Mouse (Mus musculus) intestine, embryonic 14.5 days (tissue): Measurements from ENCODE around the gene Dnajb5. TPM values are rescaled to one million over a fixed set of nuclear protein-coding genes. Genes with fewer than 3 reads are reported as not detected.
A peak's percentile ranks its signal among the peaks of the same experiment; 100 is the strongest.

Experiments used
- ATAC-seq: fragments of 200-750 bp; cut with Nextera tagmentation; replicated peaks from 2 replicates; pipeline ENCODE4 v1.8.0; 2017; ENCODE audit warnings: low read depth, moderate number of reproducible peaks, moderate TSS enrichment, moderate library complexity; ENCODE audit not compliant: low FRiP score, low TSS enrichment
- DNase-seq: peaks from one replicate; pipeline ENCODE4 v3.0.0-alpha.2; 2018; ENCODE audit warnings: low spot score
- H3K27ac ChIP-seq: fragments of 300-500 bp; sonication (generic); 2 replicates; pipeline ENCODE4 v1.5.1; 2014; ENCODE audit warnings: low read depth, mild to moderate bottlenecking, control low read depth
- H3K27me3 ChIP-seq: fragments of 300-500 bp; sonication (generic); replicated peaks from 2 replicates; pipeline ENCODE4 v1.6.1; 2014; ENCODE audit warnings: low read length, control low read depth; ENCODE audit not compliant: control insufficient read depth, insufficient read depth
- H3K36me3 ChIP-seq: fragments of 300-500 bp; sonication (generic); 2 replicates; pipeline ENCODE4 v1.6.1; 2014; ENCODE audit warnings: low read length, control low read depth; ENCODE audit not compliant: control insufficient read depth, insufficient read depth
- H3K4me1 ChIP-seq: fragments of 300-500 bp; sonication (generic); replicated peaks from 2 replicates; pipeline ENCODE4 v1.6.1; 2014; ENCODE audit warnings: low read length, control low read depth, mixed read lengths; ENCODE audit not compliant: control insufficient read depth, insufficient read depth
- H3K4me2 ChIP-seq: fragments of 300-500 bp; sonication (generic); 2 replicates; pipeline ENCODE4 v1.6.1; 2014; ENCODE audit warnings: low read length
- H3K4me3 ChIP-seq: fragments of 300-500 bp; sonication (generic); 2 replicates; pipeline ENCODE4 v1.5.1; 2014; ENCODE audit warnings: low read depth, low read length, control low read depth, mixed read lengths
- H3K9ac ChIP-seq: fragments of 300-500 bp; sonication (generic); 2 replicates; pipeline ENCODE4 v1.6.1; 2014; ENCODE audit warnings: mild to moderate bottlenecking, low read length
- H3K9me3 ChIP-seq: fragments of 300-500 bp; sonication (generic); 2 replicates; pipeline ENCODE4 v1.6.1; 2016; ENCODE audit warnings: low read length, control low read depth; ENCODE audit not compliant: control insufficient read depth
- WGBS: fragments of 180-500 bp; shearing (Covaris S2); extraction: QIAGEN DNeasy Blood & Tissue Kit; methylation state at CpG from one replicate; pipeline ENCODE4 v1.1.7; 2014; 5-methylcytosine and 5-hydroxymethylcytosine counted together
- polyA plus RNA-seq: library from polyadenylated mRNA; unstranded; fragments of >200 nt; fragmentation: Nextera tagmentation; extraction: Ambion mirVana; gene quantifications from 2 replicates; pipeline ENCODE4 v1.2.1, GENCODE M21; 2014

The Dnajb5 gene
- polyA plus RNA-seq, 1 experiment from 2014 or later, result 7.3 TPM

DNA sequence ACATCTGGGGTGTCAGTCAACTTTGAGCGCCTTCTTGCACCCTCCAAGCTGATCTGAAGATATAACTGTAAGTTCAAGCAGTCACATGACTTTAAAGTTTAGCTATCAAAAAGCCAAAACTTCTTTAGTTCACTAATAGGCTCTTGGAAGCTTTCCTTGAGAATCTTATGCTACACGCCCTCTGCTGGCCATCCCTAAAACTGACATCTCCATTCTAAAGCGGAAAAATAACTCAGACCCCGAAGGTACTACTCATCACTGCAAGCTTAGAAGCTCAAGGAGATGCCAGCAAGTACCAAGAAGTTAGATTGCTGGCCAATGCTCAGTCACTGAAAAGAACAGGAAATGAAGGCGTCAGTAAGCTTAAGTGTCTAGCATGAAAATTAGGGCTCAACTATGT is 3.7 kb upstream of the Dnajb5 start:
- H3K4me2 ChIP-seq, result no peak overlapping the region
- no peaks in the 10 kb centered on the region for H3K36me3 ChIP-seq
- peaks cover 12% of the 10 kb centered on the region; the same call in 1 of the 2 replicates for H3K27me3 ChIP-seq
- no peak overlapping the region for H3K4me3 ChIP-seq
- ATAC-seq (no peak), DNase-seq (peak; percentile 75)
- WGBS, result 12% methylated on average over 5 of the region's 5 CpGs
- H3K9me3 ChIP-seq, result no peaks in the 10 kb centered on the region
- H3K27ac ChIP-seq, result no peak overlapping the region
- peaks cover 5% of the 10 kb centered on the region for H3K4me1 ChIP-seq
- H3K9ac ChIP-seq, result no peak overlapping the region

DNA sequence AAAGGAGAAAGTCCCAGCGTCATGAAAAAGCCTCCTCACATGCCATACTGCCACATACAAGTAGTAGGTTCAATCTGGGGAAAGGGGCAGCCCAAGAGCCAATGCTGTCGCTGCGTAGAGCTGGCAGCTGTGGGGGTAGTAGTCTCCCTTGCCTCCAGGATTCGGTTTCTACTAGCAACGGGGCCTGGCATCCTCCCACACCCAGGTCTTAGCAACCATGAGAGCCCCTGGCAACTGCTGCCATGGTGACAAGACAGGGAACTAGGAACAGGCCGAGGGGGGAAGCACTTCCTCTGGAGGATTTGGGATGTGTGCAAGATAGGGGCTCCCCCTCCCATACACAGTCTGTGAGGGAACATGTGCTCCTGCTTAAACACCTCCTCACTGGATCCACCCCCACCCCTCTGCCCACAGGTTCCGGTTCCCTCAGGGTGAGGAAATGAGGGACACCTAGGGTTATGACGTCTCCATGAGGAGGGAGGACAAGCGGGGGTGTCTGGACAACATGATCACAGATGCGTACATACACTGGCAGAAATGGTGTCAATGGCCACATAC is 2.8 kb upstream of the Dnajb5 start:
- Histone ChIP-seq H3K9me3 (no peaks in the 10 kb centered on the region), H3K27ac (no peak overlapping the region), H3K9ac (no peak overlapping the region), H3K4me2 (no peak overlapping the region), H3K27me3 (peaks cover 12% of the 10 kb centered on the region; the same call in 1 of the 2 replicates), H3K36me3 (no peaks in the 10 kb centered on the region), H3K4me1 (peaks cover 8% of the 10 kb centered on the region), H3K4me3 (no peak overlapping the region)
- WGBS, result 58% methylated on average over 10 of the region's 10 CpGs
- no peak for ATAC-seq
- no peak for DNase-seq

DNA sequence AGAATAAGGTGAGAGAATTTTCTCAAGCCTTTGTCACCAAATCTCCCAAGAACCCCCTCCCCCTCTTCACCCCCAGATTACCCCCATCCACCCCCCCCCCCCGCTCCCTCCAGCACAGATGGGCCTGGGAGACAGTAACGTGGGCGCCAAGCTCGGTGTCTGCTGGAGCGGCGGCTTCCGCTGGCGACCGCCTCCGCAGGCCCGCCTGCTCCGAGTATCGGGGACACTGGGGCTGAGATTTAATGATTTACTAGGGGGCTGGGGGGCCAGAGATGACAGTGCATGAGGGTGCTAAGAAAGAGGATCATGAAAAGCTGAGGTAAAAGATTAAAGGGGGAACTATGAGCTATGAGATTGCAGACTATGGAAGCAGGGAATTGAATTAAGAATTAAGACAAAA is 1.1 kb upstream of the Dnajb5 start:
- no peaks in the 10 kb centered on the region for H3K9me3 ChIP-seq
- H3K4me3 ChIP-seq, result no peak overlapping the region
- WGBS, result 15% methylated on average over 13 of the region's 13 CpGs
- H3K27ac ChIP-seq, result no peak overlapping the region
- H3K36me3 ChIP-seq, result no peaks in the 10 kb centered on the region
- no peak for ATAC-seq
- H3K4me2 ChIP-seq, result peak overlapping the region; percentile 52
- DNase-seq, result no peak
- H3K27me3 ChIP-seq, result peaks cover 12% of the 10 kb centered on the region; the same call in 1 of the 2 replicates
- H3K4me1 ChIP-seq, result peaks cover 15% of the 10 kb centered on the region
- no peak overlapping the region for H3K9ac ChIP-seq

DNA sequence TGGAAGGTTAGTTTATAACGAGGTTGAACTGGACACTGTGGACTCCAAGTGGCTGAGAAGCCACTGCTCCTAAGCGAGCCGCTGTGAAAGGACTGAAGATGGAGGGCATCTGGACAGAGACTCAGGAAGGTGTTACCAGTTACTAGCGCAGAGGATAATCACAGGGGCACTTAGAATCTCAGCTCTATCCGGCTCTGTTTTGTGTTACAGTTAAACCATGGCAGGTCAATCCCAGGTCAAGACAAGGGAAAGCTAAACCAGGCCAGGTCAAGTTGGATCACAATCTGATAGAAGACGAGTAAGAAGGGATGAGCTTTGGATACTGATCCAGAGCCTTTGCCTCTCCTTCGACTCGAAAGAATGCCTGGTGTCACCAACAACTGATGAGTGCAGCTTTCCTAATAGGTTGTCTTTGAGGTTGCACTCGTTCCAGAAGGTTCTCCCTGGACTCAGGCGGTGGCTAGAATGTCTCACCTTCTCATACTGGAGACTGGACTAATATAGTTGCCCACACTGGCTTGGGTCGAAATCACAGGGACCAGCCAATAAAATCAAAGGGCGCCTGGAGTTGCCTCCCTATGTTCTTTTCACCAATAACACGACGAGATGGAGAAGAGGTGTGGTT is 451 bp upstream of the Dnajb5 start:
- H3K36me3 ChIP-seq, result no peaks in the 10 kb centered on the region
- no peak overlapping the region for H3K9ac ChIP-seq
- 0 out of 2 replicates have a peak overlapping the region, but pooled peaks have one; percentile 87 for H3K27ac ChIP-seq
- ATAC-seq, result no peak
- peaks cover 16% of the 10 kb centered on the region for H3K4me1 ChIP-seq
- H3K4me2 ChIP-seq, result peak overlapping the region; percentile 52
- H3K4me3 ChIP-seq, result peak overlapping the region; percentile 78
- 4% methylated on average over 14 of the region's 14 CpGs for WGBS
- DNase-seq, result no peak
- H3K27me3 ChIP-seq, result peaks cover 12% of the 10 kb centered on the region; the same call in 1 of the 2 replicates
- H3K9me3 ChIP-seq, result no peaks in the 10 kb centered on the region

DNA sequence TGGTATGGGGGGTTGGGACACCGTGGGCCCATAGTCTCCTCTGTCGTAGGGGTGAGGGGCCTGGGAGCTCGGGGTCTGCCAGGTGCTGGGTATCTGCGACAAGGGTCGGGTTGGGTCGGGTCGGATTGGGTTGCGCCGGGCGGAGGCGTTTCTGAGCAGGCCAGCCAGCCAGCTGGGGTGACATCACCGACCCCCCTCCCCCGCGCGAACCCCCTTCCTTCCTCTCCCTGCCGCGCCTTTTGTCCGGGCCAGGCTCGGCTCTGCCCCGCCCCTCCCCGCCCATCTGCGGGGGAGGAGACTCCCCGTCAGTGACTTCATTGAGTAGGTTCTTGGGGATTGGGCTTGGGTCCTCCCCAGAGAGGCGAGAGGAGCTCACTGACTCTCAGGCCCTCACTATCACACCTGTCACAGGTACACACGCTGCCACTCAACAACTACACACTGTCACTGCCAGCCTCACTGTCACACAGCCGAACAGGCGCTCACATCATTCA is 498 bp downstream of the Dnajb5 start:
- peak overlapping the region; percentile 87 for H3K27ac ChIP-seq
- no peaks in the 10 kb centered on the region for H3K36me3 ChIP-seq
- peak overlapping the region; percentile 78 for H3K4me3 ChIP-seq
- H3K9me3 ChIP-seq, result no peaks in the 10 kb centered on the region
- peak; percentile 78 for ATAC-seq
- H3K27me3 ChIP-seq, result peaks cover 12% of the 10 kb centered on the region; the same call in 1 of the 2 replicates
- peak; percentile 91 for DNase-seq
- H3K4me2 ChIP-seq, result peak overlapping the region; percentile 52
- H3K4me1 ChIP-seq, result peaks cover 16% of the 10 kb centered on the region
- 1% methylated on average over 27 of the region's 27 CpGs for WGBS
- H3K9ac ChIP-seq, result peak overlapping the region; percentile 93

DNA sequence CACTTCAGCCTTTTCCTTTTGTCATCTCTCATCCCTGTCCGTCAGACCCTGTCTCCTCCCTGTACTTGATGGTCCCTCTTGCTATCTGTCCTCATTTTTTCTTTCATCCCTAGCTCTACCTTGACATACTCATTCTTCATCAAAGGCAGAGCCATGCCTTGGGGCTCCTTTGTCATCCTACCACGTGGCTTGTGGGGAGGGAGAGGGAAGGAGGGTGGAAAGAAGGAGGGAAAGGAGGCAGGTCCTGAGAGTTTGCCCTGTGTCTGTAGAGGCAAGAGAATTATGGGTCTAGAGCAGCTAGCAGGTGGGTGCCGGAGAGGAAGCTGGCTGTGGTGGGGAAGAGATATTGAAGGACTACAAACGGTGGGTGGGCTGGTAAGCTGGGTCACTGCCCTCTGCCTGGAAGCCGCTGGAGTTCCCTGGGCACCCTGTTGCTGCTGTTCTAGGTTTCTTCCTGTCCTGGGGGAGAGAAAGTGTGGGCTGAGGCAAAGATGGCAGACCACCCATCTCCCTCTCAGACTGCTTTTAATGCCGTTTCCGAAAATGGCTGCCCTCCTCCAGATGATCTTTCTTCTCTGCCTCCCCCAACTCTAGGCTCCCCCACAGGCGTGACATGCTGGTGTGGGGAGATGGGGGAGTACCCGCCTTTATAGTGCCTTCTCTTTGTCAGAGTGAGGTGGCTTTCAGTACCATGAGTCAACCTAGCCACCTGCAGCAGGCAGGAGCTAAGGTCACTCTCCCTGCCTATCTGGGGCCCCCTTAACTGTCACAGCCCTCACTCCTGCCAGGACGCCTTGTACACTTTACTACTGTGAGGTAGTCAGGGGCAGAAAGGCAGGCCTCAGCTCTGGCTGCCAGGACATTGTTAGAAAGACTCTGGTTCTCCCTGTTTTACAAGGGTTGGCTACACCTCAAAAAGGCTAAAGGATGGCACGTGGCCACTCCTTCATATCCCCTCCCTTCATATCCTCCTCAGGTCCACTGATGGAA is 1.9 kb downstream of the Dnajb5 start:
- peak overlapping the region; percentile 52; the same call in 1 of the 2 replicates for H3K4me2 ChIP-seq
- DNase-seq (peak; percentile 55), ATAC-seq (no peak)
- peaks cover 9% of the 10 kb centered on the region; the same call in 1 of the 2 replicates for H3K27me3 ChIP-seq
- 63% methylated on average over 11 of the region's 11 CpGs for WGBS
- H3K4me1 ChIP-seq, result peaks cover 16% of the 10 kb centered on the region
- H3K9ac ChIP-seq, result no peak overlapping the region
- H3K9me3 ChIP-seq, result no peaks in the 10 kb centered on the region
- no peak overlapping the region for H3K27ac ChIP-seq
- H3K36me3 ChIP-seq, result peaks cover 3% of the 10 kb centered on the region; the same call in 1 of the 2 replicates
- H3K4me3 ChIP-seq, result no peak overlapping the region

DNA sequence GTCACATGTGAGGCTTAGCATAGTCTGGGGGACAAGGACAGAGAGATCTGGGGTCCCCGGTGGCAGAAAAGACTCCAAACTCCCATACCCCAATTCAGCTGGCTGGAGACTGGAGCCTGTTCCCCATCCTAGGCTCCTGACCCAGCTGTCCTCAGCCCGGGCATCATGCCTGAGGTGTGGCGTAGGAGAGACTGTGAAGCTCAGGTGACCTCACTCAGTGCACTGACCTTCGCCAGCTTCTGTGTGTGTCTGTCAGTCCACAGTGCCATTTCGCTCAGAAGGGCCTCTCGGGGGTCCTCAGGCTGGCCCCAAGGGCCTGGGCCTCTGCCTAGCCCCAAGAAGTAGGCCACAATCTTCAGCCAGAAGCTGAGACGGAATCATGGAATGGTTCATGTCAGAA is 2.9 kb downstream of the Dnajb5 start:
- DNase-seq (no peak), ATAC-seq (no peak)
- Histone ChIP-seq H3K36me3 (peaks cover 14% of the 10 kb centered on the region), H3K27ac (no peak overlapping the region), H3K4me2 (no peak overlapping the region), H3K4me3 (no peak overlapping the region), H3K27me3 (peaks cover 7% of the 10 kb centered on the region; the same call in 1 of the 2 replicates), H3K9ac (no peak overlapping the region), H3K4me1 (peaks cover 16% of the 10 kb centered on the region), H3K9me3 (no peaks in the 10 kb centered on the region)
- 83% methylated on average over 7 of the region's 7 CpGs for WGBS

DNA sequence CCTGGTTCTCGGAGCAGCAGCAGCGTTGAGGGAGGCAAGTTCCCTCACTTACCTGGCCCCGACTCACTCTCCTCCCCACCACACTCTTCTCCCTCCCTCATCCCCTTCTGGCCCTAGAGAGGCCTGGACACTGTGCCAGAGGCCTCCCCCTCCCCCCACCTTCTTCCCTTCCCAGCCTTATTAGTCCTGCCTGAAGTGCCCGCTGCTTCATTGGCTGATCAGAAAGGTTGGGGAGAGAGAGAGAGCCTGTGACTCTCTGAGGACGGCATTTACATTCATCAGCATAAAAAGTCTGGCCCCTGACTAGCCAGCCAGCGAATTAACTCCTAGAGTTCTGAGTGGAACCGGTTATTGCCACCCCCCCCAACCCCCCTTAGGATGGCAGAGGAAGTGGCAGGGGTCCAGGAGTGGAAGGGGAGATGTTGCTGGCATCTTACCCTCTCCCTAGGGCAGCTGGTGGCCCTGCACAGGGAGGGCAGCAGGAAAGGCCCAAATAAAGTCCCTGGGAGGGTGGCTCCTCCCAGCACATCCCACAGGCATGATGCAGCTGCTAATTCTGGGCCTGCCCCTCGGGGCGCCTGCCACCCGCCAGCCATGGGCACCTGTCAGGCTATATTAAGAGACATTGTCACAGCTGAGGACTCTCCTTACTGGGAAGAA is 4.0 kb downstream of the Dnajb5 start:
- Histone ChIP-seq H3K36me3 (peaks cover 17% of the 10 kb centered on the region), H3K4me2 (no peak overlapping the region), H3K27ac (peak overlapping the region; percentile 16; the same call in 1 of the 2 replicates), H3K9ac (no peak overlapping the region), H3K4me1 (peaks cover 16% of the 10 kb centered on the region), H3K4me3 (no peak overlapping the region), H3K9me3 (no peaks in the 10 kb centered on the region), H3K27me3 (no peaks in the 10 kb centered on the region)
- DNase-seq (no peak), ATAC-seq (no peak)
- WGBS, result 33% methylated on average over 10 of the region's 10 CpGs
